Mouse (Mus musculus): ENCODE results near the gene Trabd2b. TPM values are rescaled to one million over a fixed set of nuclear protein-coding genes. Genes with fewer than 3 reads are reported as not detected.

Trabd2b gene
- polyA plus RNA-seq, 1 experiment from 2014 or later = 0.63 TPM

- Histone ChIP-seq H3K27ac (no peak overlapping the region), H3K9me3 (ENCODE audit: control insufficient read depth, low read length) (no peaks in the 10 kb centered on the region), H3K27me3 (ENCODE audit: control insufficient read depth, insufficient read depth, low read length) (no peaks in the 10 kb centered on the region), H3K9ac (no peak overlapping the region), H3K36me3 (replicated peaks; ENCODE audit: control insufficient read depth, insufficient read depth) (no peaks in the 10 kb centered on the region), H3K4me2 (replicated peaks) (no peak overlapping the region), H3K4me3 (replicated peaks; ENCODE audit: low read length) (no peak overlapping the region), H3K4me1 (replicated peaks; ENCODE audit: control insufficient read depth, insufficient read depth, low read length) (no peaks in the 10 kb centered on the region)
- 78% methylated on average over 2 of the region's 2 CpGs for WGBS
- ATAC-seq (ENCODE audit: low FRiP score) (peak; percentile 46; the same call in 1 of the 2 replicates), DNase-seq (ENCODE audit: low spot score) (no peak)
These were observed 177.1 kb downstream of the Trabd2b start for GRCm38 (mm10) chr4:114583546-114584144.

- no peaks in the 10 kb centered on the region for H3K9me3 ChIP-seq (ENCODE audit: control insufficient read depth, low read length)
- no peak overlapping the region for H3K27ac ChIP-seq
- no peak overlapping the region for H3K9ac ChIP-seq
- H3K4me3 ChIP-seq (replicated peaks; ENCODE audit: low read length) = no peak overlapping the region
- H3K4me2 ChIP-seq (replicated peaks) = no peak overlapping the region
- H3K27me3 ChIP-seq (ENCODE audit: control insufficient read depth, insufficient read depth, low read length) = no peaks in the 10 kb centered on the region
- no peaks in the 10 kb centered on the region for H3K36me3 ChIP-seq (replicated peaks; ENCODE audit: control insufficient read depth, insufficient read depth)
- DNase-seq (ENCODE audit: low spot score) (no peak), ATAC-seq (ENCODE audit: low FRiP score) (no peak)
- H3K4me1 ChIP-seq (replicated peaks; ENCODE audit: control insufficient read depth, insufficient read depth, low read length) = no peaks in the 10 kb centered on the region
- 70% methylated on average over 1 of the region's 1 CpGs for WGBS
These were observed 178.2 kb downstream of the Trabd2b start for GRCm38 (mm10) chr4:114584686-114585085.

- H3K9me3 ChIP-seq (ENCODE audit: control insufficient read depth, low read length) = no peaks in the 10 kb centered on the region
- no peaks in the 10 kb centered on the region for H3K27me3 ChIP-seq (ENCODE audit: control insufficient read depth, insufficient read depth, low read length)
- H3K4me2 ChIP-seq (replicated peaks) = no peak overlapping the region
- no peak overlapping the region for H3K4me3 ChIP-seq (replicated peaks; ENCODE audit: low read length)
- no peaks in the 10 kb centered on the region for H3K4me1 ChIP-seq (replicated peaks; ENCODE audit: control insufficient read depth, insufficient read depth, low read length)
- 75% methylated on average over 13 of the region's 13 CpGs for WGBS
- ATAC-seq (ENCODE audit: low FRiP score) = no peak
- no peak overlapping the region for H3K27ac ChIP-seq
- DNase-seq (ENCODE audit: low spot score) = no peak
- H3K9ac ChIP-seq = no peak overlapping the region
- no peaks in the 10 kb centered on the region for H3K36me3 ChIP-seq (replicated peaks; ENCODE audit: control insufficient read depth, insufficient read depth)
These were observed 187.2 kb downstream of the Trabd2b start for GRCm38 (mm10) chr4:114593554-114594215.

DNA sequence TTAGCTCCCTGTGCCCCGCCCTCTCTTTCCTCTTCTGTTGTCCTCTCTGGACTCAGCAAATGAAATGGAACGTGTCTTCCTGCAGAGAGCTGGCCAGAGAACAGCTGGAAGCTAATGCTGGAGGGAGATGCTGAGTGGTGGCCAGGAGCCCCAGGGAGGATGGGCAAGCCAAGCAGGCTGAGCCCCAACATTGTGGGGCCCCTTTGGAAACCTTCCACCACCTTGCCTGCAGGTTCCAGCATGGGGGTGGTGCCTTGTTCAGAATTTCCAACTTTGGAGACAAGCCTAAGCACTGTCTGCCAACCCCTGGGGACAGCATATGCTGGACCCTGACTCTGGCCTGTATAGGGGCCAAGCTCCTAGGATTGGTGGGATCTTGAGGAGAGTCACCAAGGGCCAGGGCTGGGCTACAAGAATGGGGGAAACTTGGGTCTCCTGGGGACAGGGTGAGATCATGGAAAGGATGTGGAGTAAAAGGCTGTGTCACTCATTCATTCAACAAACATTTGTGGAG lies 188.7 kb downstream of the Trabd2b start:
- no peaks in the 10 kb centered on the region for H3K9me3 ChIP-seq (ENCODE audit: control insufficient read depth, low read length)
- H3K27me3 ChIP-seq (ENCODE audit: control insufficient read depth, insufficient read depth, low read length) = no peaks in the 10 kb centered on the region
- H3K4me3 ChIP-seq (replicated peaks; ENCODE audit: low read length) = no peak overlapping the region
- H3K4me1 ChIP-seq (replicated peaks; ENCODE audit: control insufficient read depth, insufficient read depth, low read length) = no peaks in the 10 kb centered on the region
- DNase-seq (ENCODE audit: low spot score) (no peak), ATAC-seq (ENCODE audit: low FRiP score) (no peak)
- 46% methylated on average over 2 of the region's 2 CpGs for WGBS
- no peak overlapping the region for H3K4me2 ChIP-seq (replicated peaks)
- H3K36me3 ChIP-seq (replicated peaks; ENCODE audit: control insufficient read depth, insufficient read depth) = no peaks in the 10 kb centered on the region
- no peak overlapping the region for H3K27ac ChIP-seq
- H3K9ac ChIP-seq = no peak overlapping the region

DNA sequence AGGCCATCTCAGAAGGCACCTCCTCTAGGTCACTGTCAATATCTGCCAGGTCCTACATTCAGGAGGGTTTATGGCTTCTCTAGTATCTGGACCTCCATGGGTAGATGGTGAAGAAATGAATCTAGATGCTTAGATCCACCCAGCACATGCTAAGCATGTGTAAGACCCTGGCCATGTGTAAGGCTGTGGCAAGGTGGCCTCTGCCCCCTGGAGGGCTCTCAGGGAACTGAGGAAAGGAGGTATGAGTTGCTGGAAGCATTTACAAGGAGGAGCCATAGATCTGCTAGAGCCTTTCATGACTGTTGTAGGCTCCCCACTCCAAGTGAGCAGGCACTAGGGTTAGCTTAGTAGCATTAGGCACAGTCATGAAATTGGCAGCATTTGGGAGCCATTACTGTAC lies 192.6 kb downstream of the Trabd2b start:
- no peaks in the 10 kb centered on the region for H3K36me3 ChIP-seq (replicated peaks; ENCODE audit: control insufficient read depth, insufficient read depth)
- H3K4me1 ChIP-seq (replicated peaks; ENCODE audit: control insufficient read depth, insufficient read depth, low read length) = 0 out of 2 replicates have a peak, but pooled peaks cover 6% of the 10 kb centered on the region
- no peak overlapping the region for H3K4me2 ChIP-seq (replicated peaks)
- no peaks in the 10 kb centered on the region for H3K9me3 ChIP-seq (ENCODE audit: control insufficient read depth, low read length)
- no peak overlapping the region for H3K9ac ChIP-seq
- no peak overlapping the region for H3K27ac ChIP-seq
- H3K27me3 ChIP-seq (ENCODE audit: control insufficient read depth, insufficient read depth, low read length) = no peaks in the 10 kb centered on the region
- H3K4me3 ChIP-seq (replicated peaks; ENCODE audit: low read length) = no peak overlapping the region
- no peak for ATAC-seq (ENCODE audit: low FRiP score)
- DNase-seq (ENCODE audit: low spot score) = no peak

DNA sequence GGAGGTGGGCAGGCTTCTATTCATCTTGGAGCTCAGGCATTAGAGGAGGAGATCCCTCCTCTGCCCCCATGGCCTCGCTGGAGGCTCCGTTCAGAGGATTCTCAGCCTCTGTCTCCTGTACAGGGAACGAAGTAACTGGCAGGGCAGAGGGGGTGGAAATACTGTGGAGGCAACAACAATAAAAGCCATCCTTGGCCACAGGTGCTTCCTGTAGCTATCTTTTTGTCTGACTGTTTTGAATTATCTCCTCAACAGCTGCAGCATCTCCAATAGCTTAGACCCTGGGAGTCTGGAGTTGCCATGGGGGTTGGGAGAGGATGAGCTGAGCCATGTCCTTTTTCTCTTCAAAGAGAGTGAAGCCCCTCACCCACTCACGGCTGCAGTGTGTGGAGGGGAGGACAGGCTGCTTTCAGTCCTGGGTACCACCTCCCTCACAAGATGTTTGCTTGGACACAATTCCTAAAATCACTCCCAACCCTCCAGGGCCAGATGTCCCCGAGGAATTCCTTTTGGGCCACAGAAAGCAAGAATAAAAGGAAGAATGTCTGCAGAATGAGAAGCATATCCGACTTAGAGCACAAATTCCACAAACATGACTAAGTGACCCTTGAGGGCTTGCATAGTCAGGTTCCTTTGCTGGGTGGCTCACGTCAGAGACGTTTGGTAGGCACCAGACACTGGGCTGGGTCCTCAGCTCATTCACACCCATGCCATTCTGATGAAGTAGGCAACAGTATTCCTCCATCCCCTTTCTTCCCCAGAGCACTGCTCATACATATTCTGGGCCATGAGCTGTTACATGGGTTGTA lies 194.9 kb downstream of the Trabd2b start:
- no peaks in the 10 kb centered on the region for H3K9me3 ChIP-seq (ENCODE audit: control insufficient read depth, low read length)
- 25% methylated on average over 8 of the region's 8 CpGs for WGBS
- 0 out of 2 replicates have a peak, but pooled peaks cover 6% of the 10 kb centered on the region for H3K4me1 ChIP-seq (replicated peaks; ENCODE audit: control insufficient read depth, insufficient read depth, low read length)
- ATAC-seq (ENCODE audit: low FRiP score) (no peak), DNase-seq (ENCODE audit: low spot score) (no peak)
- H3K9ac ChIP-seq = no peak overlapping the region
- H3K4me3 ChIP-seq (replicated peaks; ENCODE audit: low read length) = no peak overlapping the region
- H3K27me3 ChIP-seq (ENCODE audit: control insufficient read depth, insufficient read depth, low read length) = no peaks in the 10 kb centered on the region
- H3K36me3 ChIP-seq (replicated peaks; ENCODE audit: control insufficient read depth, insufficient read depth) = no peaks in the 10 kb centered on the region
- no peak overlapping the region for H3K27ac ChIP-seq
- H3K4me2 ChIP-seq (replicated peaks) = no peak overlapping the region

DNA sequence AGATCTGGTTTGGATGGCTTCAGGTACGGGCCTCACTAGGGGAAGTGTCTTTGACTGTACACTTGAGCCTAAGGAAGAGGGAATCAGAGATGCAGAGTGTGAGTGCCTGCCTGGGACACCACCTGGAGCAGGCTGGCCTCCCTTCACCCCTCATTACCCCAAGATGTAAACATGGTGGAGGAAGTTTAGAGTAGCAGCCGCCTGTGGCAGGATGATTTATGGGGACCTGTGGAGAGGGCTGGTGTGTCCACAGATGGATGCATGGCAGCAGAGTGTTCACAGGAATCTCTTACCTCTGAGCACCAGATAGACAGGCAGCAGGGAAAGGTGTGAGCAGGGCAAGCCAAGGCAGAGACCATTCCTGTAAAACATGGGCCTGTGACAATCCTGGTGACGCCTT lies 199.1 kb downstream of the Trabd2b start:
- Histone ChIP-seq H3K4me3 (replicated peaks; ENCODE audit: low read length) (no peak overlapping the region), H3K9me3 (ENCODE audit: control insufficient read depth, low read length) (no peaks in the 10 kb centered on the region), H3K4me1 (replicated peaks; ENCODE audit: control insufficient read depth, insufficient read depth, low read length) (0 out of 2 replicates have a peak, but pooled peaks cover 6% of the 10 kb centered on the region), H3K36me3 (replicated peaks; ENCODE audit: control insufficient read depth, insufficient read depth) (no peaks in the 10 kb centered on the region), H3K27me3 (ENCODE audit: control insufficient read depth, insufficient read depth, low read length) (no peaks in the 10 kb centered on the region), H3K4me2 (replicated peaks) (no peak overlapping the region), H3K9ac (no peak overlapping the region), H3K27ac (no peak overlapping the region)
- no peak for ATAC-seq (ENCODE audit: low FRiP score)
- WGBS = 75% methylated on average over 3 of the region's 3 CpGs
- no peak for DNase-seq (ENCODE audit: low spot score)

- 80% methylated on average over 2 of the region's 2 CpGs for WGBS
- no peak overlapping the region for H3K4me3 ChIP-seq (replicated peaks; ENCODE audit: low read length)
- no peaks in the 10 kb centered on the region for H3K9me3 ChIP-seq (ENCODE audit: control insufficient read depth, low read length)
- DNase-seq (ENCODE audit: low spot score) = no peak
- H3K27me3 ChIP-seq (ENCODE audit: control insufficient read depth, insufficient read depth, low read length) = no peaks in the 10 kb centered on the region
- no peak overlapping the region for H3K9ac ChIP-seq
- no peak overlapping the region for H3K4me2 ChIP-seq (replicated peaks)
- no peak for ATAC-seq (ENCODE audit: low FRiP score)
- no peaks in the 10 kb centered on the region for H3K36me3 ChIP-seq (replicated peaks; ENCODE audit: control insufficient read depth, insufficient read depth)
- H3K27ac ChIP-seq = no peak overlapping the region
- H3K4me1 ChIP-seq (replicated peaks; ENCODE audit: control insufficient read depth, insufficient read depth, low read length) = no peaks in the 10 kb centered on the region
These were observed 201.3 kb downstream of the Trabd2b start for GRCm38 (mm10) chr4:114607873-114608272.

- Histone ChIP-seq H3K4me1 (replicated peaks; ENCODE audit: control insufficient read depth, insufficient read depth, low read length) (no peaks in the 10 kb centered on the region), H3K27me3 (ENCODE audit: control insufficient read depth, insufficient read depth, low read length) (no peaks in the 10 kb centered on the region), H3K9ac (no peak overlapping the region), H3K4me2 (replicated peaks) (no peak overlapping the region), H3K9me3 (ENCODE audit: control insufficient read depth, low read length) (no peaks in the 10 kb centered on the region), H3K27ac (no peak overlapping the region), H3K4me3 (replicated peaks; ENCODE audit: low read length) (no peak overlapping the region), H3K36me3 (replicated peaks; ENCODE audit: control insufficient read depth, insufficient read depth) (no peaks in the 10 kb centered on the region)
- ATAC-seq (ENCODE audit: low FRiP score) (no peak), DNase-seq (ENCODE audit: low spot score) (no peak)
- 88% methylated on average over 4 of the region's 4 CpGs for WGBS
These were observed 202.8 kb downstream of the Trabd2b start for GRCm38 (mm10) chr4:114609297-114609696.

All from hindbrain, embryonic 14.5 days (tissue).